In the genomic region with DNA sequence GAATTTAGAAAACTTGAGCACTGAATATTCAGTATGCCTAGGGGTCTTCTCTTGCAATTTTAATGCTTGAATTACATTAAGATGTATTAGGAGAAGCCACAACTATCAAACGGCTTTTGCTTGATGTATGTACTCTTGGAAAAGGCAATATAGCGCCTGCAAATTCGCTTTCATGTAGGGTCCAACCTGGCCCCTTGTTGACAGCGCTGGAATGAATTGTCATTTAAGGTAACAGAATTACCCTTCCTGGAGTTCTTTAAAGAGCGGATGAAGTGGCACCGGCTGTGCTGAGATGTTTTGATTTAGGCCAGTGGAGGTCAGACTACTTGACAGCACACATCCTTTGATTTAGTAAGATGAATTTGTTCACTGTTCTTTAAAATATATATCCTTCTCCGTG, we compare ENCODE assay signal across 28 mouse cellular contexts.
A peak's percentile ranks its signal among the peaks of the same experiment; 100 is the strongest.
DNase-seq lines count a peak whose midpoint lies in the region; ATAC-seq lines count a peak whose summit lies in the region.
"Had no signal": no experiment of that assay in that cellular context is flagged by ENCODE, and none has a peak within 500 bp of the region (broad histone marks: within the 10 kb centered on the region; RNA-seq: fewer than 3 reads in every experiment).

No protein-coding gene starts in this region.

- no peaks in the 10 kb centered on the region for H3K36me3 ChIP-seq in midbrain, embryonic 13.5 days
- no peaks in the 10 kb centered on the region for H3K36me3 ChIP-seq in midbrain, embryonic 15.5 days (replicated peaks)
- H3K36me3 ChIP-seq in midbrain, embryonic 16.5 days (ENCODE audit: control insufficient read depth, insufficient read depth, low read length), result no peaks in the 10 kb centered on the region
- H3K36me3 ChIP-seq in midbrain, embryonic 11.5 days (ENCODE audit: control insufficient read depth, insufficient read depth, low read length), result peaks cover 2% of the 10 kb centered on the region; the same call in 1 of the 2 replicates
- H3K36me3 ChIP-seq: embryonic facial prominence, embryonic 13.5 days; embryonic facial prominence, embryonic 15.5 days; forebrain, embryonic 12.5 days; G1E had no signal

- no peak overlapping the region for H3K9ac ChIP-seq in midbrain, embryonic 13.5 days (replicated peaks)
- H3K9ac ChIP-seq in midbrain, embryonic 15.5 days, result no peak overlapping the region
- no peak overlapping the region for H3K9ac ChIP-seq in midbrain, embryonic 16.5 days (ENCODE audit: low read depth, low read length)
- H3K9ac ChIP-seq in midbrain, embryonic 11.5 days (ENCODE audit: low read length), result no peak overlapping the region
- H3K9ac ChIP-seq: embryonic facial prominence, embryonic 13.5 days; embryonic facial prominence, embryonic 15.5 days; forebrain, embryonic 12.5 days had no signal

- H3K27ac ChIP-seq in midbrain, embryonic 13.5 days, result 0 out of 2 replicates have a peak overlapping the region, but pooled peaks have one; percentile 51
- no peak overlapping the region for H3K27ac ChIP-seq in midbrain, embryonic 15.5 days
- H3K27ac ChIP-seq in midbrain, embryonic 16.5 days (ENCODE audit: low read length), result peak overlapping the region; percentile 26; the same call in 1 of the 2 replicates
- no peak overlapping the region for H3K27ac ChIP-seq in midbrain, embryonic 11.5 days (ENCODE audit: low read depth, low read length)
- H3K27ac ChIP-seq: embryonic facial prominence, embryonic 13.5 days; embryonic facial prominence, embryonic 15.5 days; forebrain, embryonic 10.5 days; forebrain, embryonic 12.5 days had no signal

- no peaks in the 10 kb centered on the region for H3K9me3 ChIP-seq in midbrain, embryonic 13.5 days
- H3K9me3 ChIP-seq in midbrain, embryonic 15.5 days, result no peaks in the 10 kb centered on the region
- no peaks in the 10 kb centered on the region for H3K9me3 ChIP-seq in midbrain, embryonic 16.5 days (replicated peaks; ENCODE audit: control insufficient read depth, low read length, poor library complexity, severe bottlenecking)
- peaks cover 3% of the 10 kb centered on the region; the same call in 1 of the 2 replicates for H3K9me3 ChIP-seq in midbrain, embryonic 11.5 days (ENCODE audit: control insufficient read depth, low read length)
- H3K9me3 ChIP-seq: embryonic facial prominence, embryonic 13.5 days; embryonic facial prominence, embryonic 15.5 days had no signal

- 58% methylated on average over 7 of the region's 7 CpGs for WGBS in midbrain, embryonic 13.5 days
- WGBS in midbrain, embryonic 15.5 days, result 47% methylated on average over 7 of the region's 7 CpGs
- WGBS in midbrain, embryonic 16.5 days, result 44% methylated on average over 7 of the region's 7 CpGs
- 73% methylated on average over 7 of the region's 7 CpGs for WGBS in midbrain, embryonic 11.5 days

- ATAC-seq in midbrain, embryonic 13.5 days, result no peak
- ATAC-seq in midbrain, embryonic 15.5 days (replicated peaks), result no peak
- ATAC-seq in midbrain, embryonic 16.5 days, result peak; percentile 11; the same call in 1 of the 2 replicates
- ATAC-seq in midbrain, embryonic 11.5 days (ENCODE audit: low FRiP score), result no peak
- ATAC-seq: activated CD4-positive, CD25-positive, alpha-beta regulatory T cell, adult 4 months; CD4-positive, CD25-positive, alpha-beta regulatory T cell, adult 4 months; forebrain, embryonic 14.5 days; forebrain, embryonic 16.5 days; Patski had no signal

- H3K4me1 ChIP-seq in midbrain, embryonic 13.5 days (replicated peaks), result peaks cover 16% of the 10 kb centered on the region
- H3K4me1 ChIP-seq in midbrain, embryonic 15.5 days, result peaks cover 12% of the 10 kb centered on the region
- peaks cover 7% of the 10 kb centered on the region for H3K4me1 ChIP-seq in midbrain, embryonic 16.5 days (ENCODE audit: control insufficient read depth, insufficient read depth, low read length)
- no peaks in the 10 kb centered on the region for H3K4me1 ChIP-seq in midbrain, embryonic 11.5 days (ENCODE audit: control insufficient read depth, insufficient read depth, low read length)
- H3K4me1 ChIP-seq: embryonic facial prominence, embryonic 13.5 days; embryonic facial prominence, embryonic 15.5 days had no signal

- H3K4me3 ChIP-seq in midbrain, embryonic 13.5 days (replicated peaks), result no peak overlapping the region
- no peak overlapping the region for H3K4me3 ChIP-seq in midbrain, embryonic 15.5 days
- no peak overlapping the region for H3K4me3 ChIP-seq in midbrain, embryonic 16.5 days (ENCODE audit: low read depth, low read length)
- no peak overlapping the region for H3K4me3 ChIP-seq in midbrain, embryonic 11.5 days (ENCODE audit: low read depth, low read length)
- H3K4me3 ChIP-seq: embryonic facial prominence, embryonic 13.5 days; embryonic facial prominence, embryonic 15.5 days; erythroblast, embryonic 14.5 days; forebrain, embryonic 10.5 days; forebrain, embryonic 12.5 days had no signal

- H3K4me2 ChIP-seq in midbrain, embryonic 13.5 days (replicated peaks), result no peak overlapping the region
- H3K4me2 ChIP-seq in midbrain, embryonic 15.5 days, result no peak overlapping the region
- no peak overlapping the region for H3K4me2 ChIP-seq in midbrain, embryonic 16.5 days (ENCODE audit: low read length)
- H3K4me2 ChIP-seq in midbrain, embryonic 11.5 days, result no peak overlapping the region
- H3K4me2 ChIP-seq: embryonic facial prominence, embryonic 13.5 days; embryonic facial prominence, embryonic 15.5 days had no signal

- H3K27me3 ChIP-seq in midbrain, embryonic 13.5 days, result no peaks in the 10 kb centered on the region
- no peaks in the 10 kb centered on the region for H3K27me3 ChIP-seq in midbrain, embryonic 15.5 days (replicated peaks)
- H3K27me3 ChIP-seq in midbrain, embryonic 16.5 days (ENCODE audit: control insufficient read depth, insufficient read depth, low read depth, low read length), result no peaks in the 10 kb centered on the region
- no peaks in the 10 kb centered on the region for H3K27me3 ChIP-seq in midbrain, embryonic 11.5 days (ENCODE audit: control insufficient read depth, insufficient read depth, low read length)
- H3K27me3 ChIP-seq: CH12.LX; embryonic facial prominence, embryonic 13.5 days; embryonic facial prominence, embryonic 15.5 days; forebrain, embryonic 12.5 days; Patski had no signal

- peak; percentile 19 for DNase-seq in embryo, embryonic 10.5 days (ENCODE audit: low spot score)
- DNase-seq in embryo, embryonic 11 days, result no peak
- no peak for DNase-seq in midbrain, embryonic 11.5 days (ENCODE audit: low spot score, missing footprints)
- no peak for DNase-seq in B cell, adult 2 months
- DNase-seq: adrenal gland, adult 8-10 months; adrenal gland, postnatal 14 days; adrenal gland, postnatal 36 days; cerebellum, adult 11 months; cerebellum, adult 18-20 months; cerebellum, adult 8-10 months; cerebellum, adult 9-11 months; cerebellum, postnatal 14 days; cerebellum, postnatal 36 days had no signal

Comparison
In these comparisons a context has a peak if more than half of its experiments do, and no peak if none do; other contexts are left out.
1. H3K27ac ChIP-seq: peak in midbrain, embryonic 13.5 days (single experiment) and midbrain, embryonic 16.5 days (single experiment); none in midbrain, embryonic 15.5 days (single experiment) and midbrain, embryonic 11.5 days (single experiment).